Mouse (Mus musculus) CH12.LX (cell line): Measurements from ENCODE around the gene Dnm3. TPM values are rescaled to one million over a fixed set of nuclear protein-coding genes. Genes with fewer than 3 reads are reported as not detected.

Experiments
- DNase-seq: peaks from one replicate; pipeline ENCODE4 v3.0.0-alpha.2; 2013; ENCODE audit errors: extremely low read depth
- H3K27ac ChIP-seq: 2 replicates; pipeline ENCODE4 v1.5.1; 2012; ENCODE audit warnings: low read depth, mild to moderate bottlenecking, control low read depth, moderate library complexity; ENCODE audit not compliant: insufficient read depth
- H3K27me3 ChIP-seq: replicated peaks from 2 replicates; pipeline ENCODE3; 2012; ENCODE audit warnings: inconsistent platforms
- H3K36me3 ChIP-seq, 2 experiments: replicated peaks in 1 of 2; 2 replicates each; pipeline versions ENCODE3 to v1.6.1; 2012; ENCODE audit warnings: inconsistent platforms in 1 of 2, low read length in 1 of 2, mild to moderate bottlenecking in 1 of 2, mixed read lengths in 1 of 2, moderate library complexity in 1 of 2; ENCODE audit not compliant: control insufficient read depth in 1 of 2, insufficient read depth in 1 of 2
- H3K4me1 ChIP-seq, 2 experiments: 2 replicates each; pipeline ENCODE4 v1.6.1; 2012; ENCODE audit warnings: inconsistent platforms in 1 of 2, moderate library complexity in 1 of 2; ENCODE audit not compliant: insufficient read depth in 2 of 2, control insufficient read depth in 1 of 2
- H3K4me2 ChIP-seq: 2 replicates; pipeline ENCODE4 v1.6.1; 2012; ENCODE audit warnings: low read depth, mild to moderate bottlenecking, control low read depth; ENCODE audit not compliant: poor library complexity, insufficient read depth, severe bottlenecking
- H3K4me3 ChIP-seq, 3 experiments: fragments of 150-350 bp in 1 of 3; sonication (generic) in 1 of 3; replicated peaks in 1 of 3; 2 replicates each; pipeline versions ENCODE3 to v1.5.1; 2011 to 2012; ENCODE audit warnings: low read depth in 2 of 3, low read length in 2 of 3, mild to moderate bottlenecking in 2 of 3, moderate library complexity in 2 of 3, control low read depth in 1 of 3, improper control_type of control experiment in 1 of 3, inconsistent platforms in 1 of 3, mixed read lengths in 1 of 3; ENCODE audit not compliant: poor library complexity in 1 of 3
- H3K79me2 ChIP-seq: replicated peaks from 2 replicates; pipeline ENCODE4 v1.6.1; 2012; ENCODE audit warnings: mild to moderate bottlenecking, moderate library complexity; ENCODE audit not compliant: control insufficient read depth, poor library complexity, insufficient read depth, severe bottlenecking; ENCODE audit errors: extremely low read depth
- H3K9ac ChIP-seq: 2 replicates; pipeline ENCODE4 v1.6.1; 2012; ENCODE audit warnings: low read depth, mild to moderate bottlenecking, control low read depth, moderate library complexity; ENCODE audit not compliant: insufficient read depth
- H3K9me3 ChIP-seq: replicated peaks from 2 replicates; pipeline ENCODE3; 2012; ENCODE audit warnings: low read length, inconsistent platforms, mixed read lengths
- BHLHE40 ChIP-seq: IDR thresholded peaks from 2 replicates; pipeline ENCODE4 v1.6.1; 2011; ENCODE audit warnings: mild to moderate bottlenecking, low read depth, low read length, improper control_type of control experiment
- CHD1 ChIP-seq: IDR thresholded peaks from 2 replicates; pipeline ENCODE4 v1.6.1; 2012; ENCODE audit warnings: low read depth, low read length, improper control_type of control experiment, inconsistent platforms
- CTCF ChIP-seq, 2 experiments: IDR thresholded peaks in 1 of 2; conservative IDR thresholded peaks in 1 of 2; 2 replicates each; pipeline ENCODE4 v1.5.1; 2011 to 2012; ENCODE audit warnings: low read depth in 2 of 2, low read length in 2 of 2, improper control_type of control experiment in 1 of 2, inconsistent platforms in 1 of 2, mild to moderate bottlenecking in 1 of 2, moderate library complexity in 1 of 2
- ELF1 ChIP-seq: IDR thresholded peaks from 2 replicates; pipeline ENCODE4 v1.6.1; 2014; ENCODE audit warnings: low read depth, mild to moderate bottlenecking, inconsistent platforms, low read length, improper control_type of control experiment
- ETS1 ChIP-seq: conservative IDR thresholded peaks from 2 replicates; pipeline ENCODE4 v1.6.1; 2012; ENCODE audit warnings: low read depth, mild to moderate bottlenecking, inconsistent platforms, low read length, improper control_type of control experiment, moderate library complexity
- GABPA ChIP-seq: IDR thresholded peaks from 2 replicates; pipeline ENCODE4 v1.6.1; 2012; ENCODE audit warnings: low read depth, low read length, improper control_type of control experiment, inconsistent platforms; ENCODE audit not compliant: insufficient replicate concordance
- HCFC1 ChIP-seq: IDR thresholded peaks from 2 replicates; pipeline ENCODE4 v1.6.1; 2012; ENCODE audit warnings: low read depth, mild to moderate bottlenecking, inconsistent platforms, low read length, improper control_type of control experiment
- IRF4 ChIP-seq: IDR thresholded peaks from 2 replicates; pipeline ENCODE4 v1.6.1; 2014; ENCODE audit warnings: low read depth, mild to moderate bottlenecking, inconsistent platforms, low read length, improper control_type of control experiment
- JUN ChIP-seq: IDR thresholded peaks from 2 replicates; pipeline ENCODE4 v1.6.1; 2011; ENCODE audit warnings: low read depth, mild to moderate bottlenecking, low read length, improper control_type of control experiment, moderate library complexity; ENCODE audit not compliant: insufficient read depth
- JUND ChIP-seq: conservative IDR thresholded peaks from 2 replicates; pipeline ENCODE4 v1.6.1; 2011; ENCODE audit warnings: low read depth, low read length, improper control_type of control experiment
- KAT2A ChIP-seq: IDR thresholded peaks from 2 replicates; pipeline ENCODE4 v1.6.1; 2012; ENCODE audit warnings: low read length, improper control_type of control experiment, inconsistent platforms; ENCODE audit not compliant: insufficient replicate concordance
- MAZ ChIP-seq: IDR thresholded peaks from 2 replicates; pipeline ENCODE4 v1.6.1; 2012; ENCODE audit warnings: low read depth, mild to moderate bottlenecking, inconsistent platforms, low read length, improper control_type of control experiment, moderate library complexity
- MEF2A ChIP-seq: IDR thresholded peaks from 2 replicates; pipeline ENCODE4 v1.6.1; 2014; ENCODE audit warnings: low read depth, mild to moderate bottlenecking, inconsistent platforms, low read length, improper control_type of control experiment, borderline replicate concordance
- NELFE ChIP-seq: IDR thresholded peaks from 2 replicates; pipeline ENCODE4 v1.6.1; 2011; ENCODE audit warnings: low read depth, low read length, improper control_type of control experiment
- PAX5 ChIP-seq: IDR thresholded peaks from 2 replicates; pipeline ENCODE4 v1.6.1; 2012; ENCODE audit warnings: low read length, inconsistent platforms, mixed read lengths
- RAD21 ChIP-seq: IDR thresholded peaks from 2 replicates; pipeline ENCODE4 v1.6.1; 2011; ENCODE audit warnings: low read depth, mild to moderate bottlenecking, low read length, improper control_type of control experiment, moderate library complexity
- RCOR1 ChIP-seq: conservative IDR thresholded peaks from 2 replicates; pipeline ENCODE4 v1.6.1; 2012; ENCODE audit warnings: low read depth, mild to moderate bottlenecking, inconsistent platforms, low read length, improper control_type of control experiment
- SIN3A ChIP-seq: IDR thresholded peaks from 2 replicates; pipeline ENCODE4 v1.6.1; 2012; ENCODE audit warnings: low read length, improper control_type of control experiment, inconsistent platforms
- SMC3 ChIP-seq: IDR thresholded peaks from 2 replicates; pipeline ENCODE4 v1.6.1; 2011; ENCODE audit warnings: low read depth, low read length, improper control_type of control experiment
- TBP ChIP-seq: conservative IDR thresholded peaks from 2 replicates; pipeline ENCODE4 v1.6.1; 2011; ENCODE audit warnings: low read depth, low read length, improper control_type of control experiment
- TCF12 ChIP-seq: IDR thresholded peaks from 2 replicates; pipeline ENCODE4 v1.6.1; 2014; ENCODE audit warnings: low read depth, mild to moderate bottlenecking, inconsistent platforms, low read length, improper control_type of control experiment
- USF2 ChIP-seq: conservative IDR thresholded peaks from 2 replicates; pipeline ENCODE4 v1.6.1; 2011; ENCODE audit warnings: low read depth, low read length, improper control_type of control experiment
- ZC3H11A ChIP-seq: IDR thresholded peaks from 2 replicates; pipeline ENCODE4 v1.6.1; 2012; ENCODE audit warnings: low read depth, mild to moderate bottlenecking, inconsistent platforms, low read length, improper control_type of control experiment
- ZMIZ1 ChIP-seq: IDR thresholded peaks from 2 replicates; pipeline ENCODE4 v1.6.1; 2012; ENCODE audit warnings: low read depth, mild to moderate bottlenecking, inconsistent platforms, low read length, improper control_type of control experiment
- ZNF384 ChIP-seq: IDR thresholded peaks from 2 replicates; pipeline ENCODE4 v1.6.1; 2012; ENCODE audit warnings: low read depth, low read length, improper control_type of control experiment, inconsistent platforms
- dilution Hi-C: fragments of 300-500 bp; cut with MboI; formaldehyde crosslinking; loops from 2 replicates; pipeline ENCODE4 v1.14.3; 2020; ENCODE audit warnings: low sequenced_read_pairs; ENCODE audit not compliant: extremely low pct_unique_long_range_greater_than_20kb, extremely low pct_ligation_motif_present
- in situ Hi-C: fragments of 300-500 bp; cut with MboI; formaldehyde crosslinking; loops from 3 replicates; pipeline ENCODE4 v1.14.3; 2019; ENCODE audit warnings: low sequenced_read_pairs, low pct_ligation_motif_present, low pct_unique_long_range_greater_than_20kb, mixed read lengths
- polyA plus RNA-seq: library from polyadenylated mRNA; unstranded; fragments of >175 nt; gene quantifications from 2 replicates; pipeline ENCODE4 v1.2.1, GENCODE M21; 2012; ENCODE audit warnings: low read depth; ENCODE audit not compliant: insufficient read length
- total RNA-seq, 2 experiments: library from RNA; depleted of rRNA; stranded (reverse); fragments of 300-350 nt in 1 of 2; fragments of >200 nt in 1 of 2; gene quantifications; 2 replicates each; pipeline ENCODE4 v1.2.3; 2012 to 2014

Dnm3 gene
- total and polyA plus RNA-seq, 3 experiments: 3.6 to 9.5 (median 6.9) TPM

DNA sequence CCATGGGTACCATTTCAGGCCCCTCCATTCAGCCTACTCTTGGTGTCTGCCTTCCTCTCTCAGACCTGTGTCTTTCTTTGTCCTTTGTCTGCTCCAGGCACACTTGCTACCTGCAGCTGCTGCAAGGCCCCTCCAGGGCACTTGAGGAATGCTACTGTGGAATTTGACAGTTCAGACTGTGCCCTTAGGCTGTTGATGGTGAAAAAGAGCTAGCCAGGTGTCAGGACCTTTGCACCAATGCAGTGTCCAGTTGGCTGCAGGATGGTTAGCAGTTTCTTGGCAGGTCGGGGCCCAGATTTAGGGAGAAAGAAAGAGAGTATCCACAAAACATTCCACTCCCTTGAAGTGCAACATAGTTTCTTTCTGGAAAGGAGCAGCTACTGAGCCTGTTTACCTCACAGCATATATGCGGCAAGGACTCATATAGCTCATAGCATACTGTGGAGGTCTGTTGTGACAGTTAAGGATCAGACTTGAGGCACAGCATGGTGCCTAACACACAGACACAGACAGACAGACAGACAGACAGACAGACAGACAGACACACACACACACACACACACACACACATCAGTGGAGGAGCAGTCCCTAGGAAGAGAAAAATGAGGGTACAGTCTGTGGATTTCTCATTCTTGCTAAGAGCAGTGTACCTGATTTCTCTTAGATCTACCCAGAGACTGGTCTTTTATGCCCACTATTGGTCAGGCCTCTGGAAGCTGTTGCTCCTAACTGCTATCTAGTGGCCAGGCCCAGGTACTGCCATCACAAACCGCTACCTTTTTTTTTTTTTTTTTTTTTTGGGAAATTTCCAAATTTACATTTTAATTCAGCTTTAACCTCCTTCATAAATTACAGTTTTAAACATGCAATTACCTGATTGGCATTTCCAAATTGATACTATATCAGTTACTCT lies 515.1 kb downstream of the Dnm3 start:
- no peaks in the 10 kb centered on the region for H3K9me3 ChIP-seq
- TF ChIP-seq CHD1 (no peak), SIN3A (no peak), CTCF (conservative IDR thresholded peaks at IDR 0.05 in 1 of 2, IDR thresholded peaks at IDR 0.05 in 1 of 2; ENCODE audit: low read depth in 2 of 2, low read length in 2 of 2) (peak; percentile 60 to 93), MAZ (0 out of 2 replicates have a peak, but pooled peaks have one; percentile 23), ZC3H11A (peak; percentile 88), GABPA (no peak), NELFE (no peak), BHLHE40 (peak; percentile 36; the same call in 1 of the 2 replicates), SMC3 (peak; percentile 96), HCFC1 (no peak; the same call in 1 of the 2 replicates), ETS1 (no peak), TCF12 (no peak), JUND (0 out of 2 replicates have a peak, but pooled peaks have one; percentile 13), ZNF384 (peak; percentile 99), USF2 (no peak), ELF1 (peak; percentile 34; the same call in 1 of the 2 replicates), KAT2A (no peak), MEF2A (no peak; the same call in 1 of the 2 replicates), RCOR1 (no peak), PAX5 (no peak), RAD21 (peak; percentile 88), IRF4 (peak; percentile 42; the same call in 1 of the 2 replicates), JUN (0 out of 2 replicates have a peak, but pooled peaks have one; percentile 7), ZMIZ1 (no peak), TBP (no peak)
- no peak overlapping the region for H3K9ac ChIP-seq
- in situ Hi-C loops (loop anchor here (5.0 to 25.0 kb wide), 3 partner anchors 78 to 575 kb away; partner anchors contain the start of gene Tnfsf4), dilution Hi-C loops (no loop called here)
- peak; percentile 63 for DNase-seq
- no peaks in the 10 kb centered on the region for H3K27me3 ChIP-seq
- no peaks in the 10 kb centered on the region for H3K36me3 ChIP-seq
- H3K4me3 ChIP-seq: no peak overlapping the region
- H3K4me2 ChIP-seq: no peak overlapping the region
- H3K79me2 ChIP-seq: no peaks in the 10 kb centered on the region
- H3K4me1 ChIP-seq: peaks cover 15 to 36% of the 10 kb centered on the region in 2 experiments
- H3K27ac ChIP-seq: no peak overlapping the region
